Mouse (Mus musculus) gastrocnemius, adult 8-10 months (tissue): ENCODE measurements around the gene Cactin. TPM values are rescaled to one million over a fixed set of nuclear protein-coding genes. Genes with fewer than 3 reads are reported as not detected.

ENCODE experiments used
- DNase-seq, 2 experiments: peaks; one replicate each; pipeline ENCODE4 v3.0.0; 2022; ENCODE audit warnings: low spot score in 2 of 2
- total RNA-seq, 4 experiments: library from RNA; stranded (reverse); gene quantifications; 2 replicates each; pipeline ENCODE4 v1.2.4; 2022

Gene Cactin
- total RNA-seq, 4 experiments from 2014 or later, result 9.4 to 11.3 (median 9.8) TPM

DNA sequence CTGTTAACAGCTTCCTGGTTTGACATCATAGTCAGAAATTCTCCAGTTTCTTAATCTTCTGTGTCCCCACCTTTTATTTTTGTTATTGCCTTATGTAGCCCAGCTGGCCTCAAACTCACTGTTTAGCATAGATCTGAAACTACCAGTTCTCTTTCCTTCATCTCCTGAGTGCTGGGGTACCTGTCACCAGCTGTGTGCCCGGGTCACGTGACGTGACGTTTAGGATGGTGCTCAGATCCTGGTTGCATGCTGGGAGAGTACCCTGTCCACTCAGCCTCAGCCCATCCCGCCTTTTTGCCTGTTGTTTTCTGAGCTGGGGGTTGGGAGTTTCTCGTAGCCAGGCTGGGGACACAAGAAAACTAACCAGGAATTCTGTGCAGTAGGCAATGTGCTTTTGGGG is 23.7 kb upstream of the Cactin start:
- DNase-seq, result no peak

DNA sequence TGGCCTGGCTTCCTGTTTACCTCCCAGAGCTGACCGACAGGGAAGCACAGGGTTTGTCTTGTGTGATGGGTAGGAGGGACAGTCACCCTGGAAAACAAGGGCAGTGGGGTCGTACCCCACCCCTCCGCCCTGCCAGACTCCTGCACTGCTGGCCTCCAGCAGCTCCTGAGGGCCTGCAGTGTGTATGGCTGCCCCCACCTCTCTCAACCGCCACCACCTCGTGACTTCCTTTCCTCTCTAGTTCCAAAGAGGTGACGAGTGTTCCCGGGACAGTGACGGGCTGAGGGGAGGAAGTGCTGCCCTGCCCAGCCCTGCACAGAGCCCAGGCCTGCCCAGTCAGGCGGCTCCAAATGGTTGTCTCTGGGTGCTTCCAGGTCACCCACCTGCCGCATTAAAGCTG is 23.1 kb upstream of the Cactin start:
- DNase-seq, result no peak

DNA sequence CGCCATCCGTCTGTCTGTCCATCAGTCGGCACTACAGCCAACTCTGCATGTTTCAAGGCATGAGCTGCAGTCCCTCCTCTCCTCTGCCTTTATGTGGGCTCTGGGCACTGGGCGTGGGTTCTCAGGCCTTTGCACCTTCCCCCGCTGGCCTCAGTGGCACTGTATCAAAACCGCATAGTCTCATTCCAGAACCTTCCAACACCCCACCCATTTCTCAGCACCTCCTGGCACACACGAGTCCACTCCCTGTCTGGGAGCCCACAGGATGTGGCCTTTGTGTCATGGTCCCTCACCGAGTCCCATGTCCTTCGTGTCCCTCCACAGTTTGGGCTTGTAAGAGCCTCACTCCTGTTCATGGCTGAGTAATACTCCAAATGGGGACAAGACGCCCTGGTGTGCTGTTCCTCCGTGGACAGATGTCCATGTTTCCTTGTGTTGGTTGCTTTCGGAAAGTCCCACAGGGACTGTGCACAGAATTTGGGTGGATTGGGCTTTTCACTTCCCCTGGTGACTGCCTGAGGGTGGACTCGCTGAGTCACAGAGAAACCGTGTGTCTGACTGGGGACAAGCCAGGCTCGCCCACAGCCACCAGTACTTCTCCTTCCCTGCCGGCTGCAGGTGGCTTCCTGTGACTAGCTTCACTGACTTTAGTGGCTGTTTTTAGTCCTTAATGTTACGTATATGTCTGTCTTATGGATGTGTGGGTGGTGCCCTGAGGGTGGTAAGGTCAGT is 22.4 kb upstream of the Cactin start:
- DNase-seq, result no peak

DNA sequence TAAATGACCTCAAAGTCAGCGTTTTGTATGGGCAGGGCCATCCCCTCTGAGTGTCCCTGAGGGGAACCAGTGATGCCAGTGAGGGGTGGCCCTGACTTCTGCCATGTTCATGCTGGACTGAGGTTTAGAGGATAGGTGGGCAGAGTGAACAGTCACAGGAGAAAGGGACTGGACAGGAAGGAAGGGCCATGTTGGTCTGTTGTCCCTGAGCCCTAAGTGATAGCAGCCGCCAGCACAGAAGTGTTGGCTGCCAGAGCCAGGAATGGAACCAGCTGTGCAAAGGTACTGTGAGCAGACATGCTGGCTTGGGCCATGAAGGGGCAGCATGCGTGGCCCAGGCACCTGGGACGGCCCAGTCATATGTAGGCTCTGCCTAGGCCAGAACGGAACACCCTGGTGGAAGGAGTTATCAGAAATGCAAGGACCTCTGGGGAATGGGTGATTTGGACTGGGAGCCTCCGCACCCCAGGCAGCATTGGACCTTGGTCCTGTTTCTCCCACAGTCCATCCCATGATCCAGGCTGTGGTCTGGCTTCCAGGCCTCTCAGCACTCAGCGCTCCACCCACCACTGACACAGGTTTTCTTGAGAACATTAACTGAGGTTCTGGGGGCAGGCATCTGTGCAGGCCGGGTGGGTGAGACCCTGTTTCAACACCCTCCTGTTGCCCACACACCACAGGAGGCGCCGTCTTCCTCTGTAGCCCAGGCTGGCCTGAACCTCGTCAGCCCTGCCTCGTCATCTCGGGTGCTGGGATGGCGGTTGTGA is 21.1 kb upstream of the Cactin start:
- DNase-seq, result no peak

DNA sequence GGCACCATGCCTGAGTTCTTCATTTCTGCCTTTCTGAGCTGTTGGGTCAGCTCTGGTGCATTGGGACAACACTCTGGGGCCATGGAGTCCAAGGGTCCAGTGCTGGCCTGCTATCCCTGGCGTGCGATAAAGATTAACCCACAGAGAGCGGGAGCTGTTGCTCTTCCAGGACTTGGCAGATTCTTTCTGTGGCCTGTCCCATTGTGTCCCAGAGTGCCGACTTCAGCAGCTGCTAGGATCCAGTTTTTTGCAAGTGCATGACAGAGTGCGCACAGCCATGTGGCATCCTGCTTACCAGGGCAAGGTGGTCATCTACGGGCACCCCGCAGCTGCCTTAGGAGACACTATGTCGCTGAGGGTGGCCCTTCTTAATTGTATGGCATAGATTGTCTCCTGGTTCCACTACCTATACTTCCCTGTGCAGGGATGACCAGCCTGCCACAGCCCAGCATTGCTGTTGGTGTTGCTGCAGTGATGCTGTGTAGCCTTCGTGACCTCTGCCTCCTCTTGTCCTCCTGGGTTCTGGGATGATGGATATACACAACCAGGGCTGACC is 20.5 kb upstream of the Cactin start:
- DNase-seq, result no peak

DNA sequence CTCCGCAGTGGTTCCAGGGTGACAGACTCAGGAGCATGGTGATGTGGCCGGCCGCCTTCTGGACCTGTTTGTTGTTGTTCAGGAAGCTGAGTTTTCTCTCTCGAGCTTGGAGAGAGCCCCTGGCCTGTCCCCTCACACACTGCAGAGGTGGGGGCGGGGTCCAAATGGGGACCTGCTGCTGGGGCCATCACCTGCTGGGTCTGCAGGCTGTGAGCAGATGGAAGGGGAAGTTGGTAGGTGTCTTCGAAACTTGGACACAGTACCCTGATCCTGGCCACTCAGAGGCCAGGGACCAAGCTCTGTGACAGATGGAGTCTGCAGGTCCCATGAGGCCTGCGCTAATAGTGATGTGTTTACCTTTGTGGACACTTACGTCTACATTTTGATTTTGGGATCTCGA is 19.6 kb upstream of the Cactin start:
- no peak for DNase-seq

DNA sequence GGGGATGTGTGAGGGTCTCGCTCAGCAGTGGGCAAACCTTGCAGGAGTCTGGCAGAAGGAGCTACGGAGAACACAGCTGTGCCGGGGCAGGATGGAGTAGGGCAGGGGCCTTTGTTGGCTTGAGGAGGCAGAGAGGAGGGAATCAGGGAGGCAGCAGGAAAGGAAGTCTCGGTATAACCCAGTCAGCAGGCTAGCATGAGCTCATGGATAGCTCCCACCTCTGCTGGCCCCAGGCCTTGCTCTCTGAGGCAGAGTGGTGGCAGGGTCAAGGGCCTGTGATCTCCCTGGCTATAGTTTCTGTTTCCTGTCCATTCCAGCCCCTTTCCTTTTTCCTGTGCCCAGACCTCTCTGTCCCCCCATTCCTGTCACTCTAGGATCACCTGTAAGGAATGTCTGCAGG is 18.6 kb upstream of the Cactin start:
- DNase-seq, result no peak

DNA sequence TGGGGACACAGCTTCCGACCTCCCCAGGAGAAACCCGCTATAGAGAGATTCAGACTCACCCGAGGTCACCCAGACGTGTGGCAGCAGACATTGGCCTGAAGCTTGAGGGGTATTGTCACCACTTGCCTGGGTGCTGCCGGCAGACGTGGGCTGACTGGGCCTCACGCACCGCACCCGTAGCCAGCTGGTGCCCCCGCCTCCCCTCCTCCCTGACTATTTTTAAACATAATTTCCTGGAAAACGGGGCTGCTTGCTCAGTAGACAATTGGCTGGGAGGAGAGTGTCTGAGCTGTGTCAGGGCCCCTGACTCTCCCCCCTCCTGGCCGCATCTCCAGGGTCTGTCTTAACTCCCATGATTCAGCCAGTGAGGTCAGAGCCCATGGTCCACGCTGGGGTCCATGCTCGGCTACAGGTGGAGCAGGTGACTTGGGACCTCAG is 18.1 kb upstream of the Cactin start:
- no peak for DNase-seq

DNA sequence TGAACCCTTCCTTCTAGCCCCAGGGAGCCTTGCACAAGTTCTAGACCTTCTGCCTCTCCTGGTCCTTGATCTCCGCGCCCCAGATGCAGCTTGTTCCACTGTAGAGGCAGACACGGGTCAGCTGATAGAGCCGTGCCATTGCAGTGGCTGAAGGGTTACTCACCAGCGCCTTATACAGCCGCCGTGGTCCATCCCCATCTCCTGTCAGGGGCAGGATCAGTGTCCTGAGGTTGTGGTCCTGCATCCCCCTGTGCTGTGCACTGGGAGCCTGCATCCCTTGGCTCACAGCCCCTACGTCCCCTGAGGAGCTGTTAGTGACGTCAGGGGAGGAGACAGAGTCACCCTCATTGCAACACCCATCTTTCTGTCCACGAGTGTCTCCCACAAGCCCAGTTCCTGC is 17.6 kb upstream of the Cactin start:
- DNase-seq, result no peak

DNA sequence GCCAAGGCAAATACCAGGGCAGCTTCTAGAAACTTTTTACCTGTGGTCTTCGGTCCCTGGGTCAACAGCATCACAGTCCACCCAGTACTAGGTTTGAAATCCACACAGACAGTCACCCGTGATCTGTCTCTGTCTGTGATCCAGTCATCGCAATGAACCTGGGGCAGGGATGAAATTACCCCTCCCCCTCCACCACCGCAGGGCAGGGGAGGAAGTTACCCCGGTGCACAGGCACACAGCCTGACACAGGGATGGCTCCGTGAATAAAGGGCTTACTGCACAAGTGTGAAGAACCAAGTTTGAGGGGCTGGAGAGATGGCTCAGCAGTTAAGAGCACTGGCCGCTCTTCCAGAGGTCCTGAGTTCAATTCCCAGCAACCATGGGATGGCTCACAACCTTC is 17.1 kb upstream of the Cactin start:
- DNase-seq, result no peak

DNA sequence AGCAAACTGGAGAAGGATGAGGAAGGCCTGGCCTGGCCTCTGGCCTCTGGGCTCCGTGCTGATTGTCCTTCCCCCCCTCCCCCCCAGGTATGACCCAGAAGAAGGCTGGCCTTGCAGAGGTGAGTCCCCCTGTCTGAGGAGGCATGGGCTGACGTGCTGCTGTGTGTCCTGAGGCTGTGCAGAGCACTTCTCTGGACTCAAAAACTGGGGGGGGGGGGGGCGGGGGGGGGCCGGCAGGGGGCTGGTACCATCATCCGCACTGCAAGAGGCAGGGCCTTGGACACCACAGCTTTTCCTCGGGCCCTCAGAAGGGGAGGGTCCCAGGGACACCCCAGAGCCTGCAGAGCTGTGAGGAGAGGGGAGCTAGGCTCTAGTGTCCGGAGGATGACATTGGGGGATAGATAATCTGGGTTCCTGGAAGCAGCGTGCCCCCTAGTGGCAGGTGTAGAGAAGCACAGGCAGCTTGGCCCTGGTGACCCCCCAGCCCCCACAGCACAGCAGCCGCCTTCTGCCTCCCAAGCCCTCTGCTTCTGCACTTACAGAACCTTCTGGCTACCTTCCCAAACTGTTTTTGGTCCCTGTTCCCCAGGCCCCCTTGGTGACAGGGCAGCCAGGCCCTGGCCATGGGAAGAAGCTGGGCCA is 16.2 kb upstream of the Cactin start:
- no peak for DNase-seq

DNA sequence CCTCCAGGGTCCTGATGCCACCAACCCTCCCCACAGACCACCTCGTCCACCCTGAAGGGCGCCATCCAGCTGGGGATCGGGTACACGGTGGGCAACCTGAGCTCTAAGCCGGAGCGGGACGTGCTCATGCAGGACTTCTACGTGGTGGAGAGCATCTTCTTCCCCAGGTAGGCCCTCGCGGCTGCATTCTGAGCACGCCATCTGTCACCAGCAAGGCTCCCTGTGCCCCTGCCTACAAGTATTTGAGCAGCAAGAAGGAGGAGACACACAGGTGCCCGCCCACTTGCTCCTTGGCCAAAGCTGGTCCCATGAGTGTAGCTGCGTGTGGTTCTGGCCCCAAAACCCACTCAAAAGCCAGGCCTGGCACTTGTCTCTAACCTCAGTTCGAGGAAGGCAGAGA is 15.2 kb upstream of the Cactin start:
- DNase-seq, result no peak

DNA sequence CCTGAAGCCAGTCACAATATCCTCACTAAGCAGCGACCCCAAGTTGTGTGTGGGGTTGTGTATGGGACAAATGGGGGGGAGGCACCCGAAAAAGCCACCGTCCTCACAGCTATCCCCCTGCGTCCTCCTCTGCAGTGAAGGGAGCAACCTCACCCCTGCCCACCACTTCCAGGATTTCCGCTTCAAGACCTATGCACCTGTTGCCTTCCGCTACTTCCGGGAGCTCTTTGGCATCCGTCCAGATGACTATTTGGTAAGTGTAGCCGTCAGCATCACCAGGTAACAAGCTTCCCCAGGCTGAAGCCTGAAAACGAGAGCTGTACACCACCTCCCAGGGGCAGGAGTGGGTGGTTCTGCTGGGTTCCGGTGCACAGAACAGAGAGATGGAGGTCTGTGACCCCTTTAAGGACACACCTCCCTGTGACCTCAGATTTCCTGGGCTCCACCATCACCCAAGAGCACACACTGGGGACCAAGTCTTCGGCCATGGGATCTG is 14.7 kb upstream of the Cactin start:
- no peak for DNase-seq

DNA sequence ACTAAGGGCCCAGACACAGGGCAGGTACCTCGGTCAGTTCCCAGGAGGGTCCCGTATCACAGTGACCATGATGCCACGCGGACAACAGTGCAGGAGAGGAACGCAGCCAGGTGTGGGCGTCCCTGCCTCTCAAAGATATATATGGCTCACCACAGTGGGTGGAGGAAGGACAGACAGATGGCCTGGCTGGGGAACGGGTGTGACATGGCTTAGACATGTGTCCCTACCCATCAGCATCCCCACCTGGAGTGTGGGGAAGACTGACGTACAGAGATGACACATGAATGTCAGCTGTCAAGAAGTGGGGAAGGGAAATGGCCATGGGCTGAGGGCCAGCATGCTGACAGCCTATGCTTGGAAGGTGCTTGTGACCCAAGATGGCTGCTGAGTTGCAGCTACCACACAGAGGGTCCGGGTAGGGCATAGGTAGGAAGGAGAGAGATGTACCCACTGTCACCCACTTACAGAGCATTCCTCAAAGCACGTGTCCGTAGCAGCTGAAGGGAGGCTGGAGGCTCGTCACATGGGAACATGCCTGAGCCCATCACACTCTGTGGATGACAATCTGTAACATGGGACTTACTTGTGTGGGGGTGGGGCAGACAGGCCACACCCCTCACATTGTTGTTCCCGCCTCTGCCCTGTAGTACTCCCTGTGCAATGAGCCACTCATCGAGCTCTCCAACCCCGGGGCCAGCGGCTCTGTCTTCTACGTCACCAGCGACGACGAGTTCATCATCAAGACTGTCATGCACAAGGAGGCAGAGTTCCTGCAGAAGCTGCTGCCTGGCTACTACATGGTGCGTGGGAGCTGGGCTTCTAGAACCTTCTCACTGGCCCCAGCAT is 13.8 kb upstream of the Cactin start:
- no peak for DNase-seq

DNA sequence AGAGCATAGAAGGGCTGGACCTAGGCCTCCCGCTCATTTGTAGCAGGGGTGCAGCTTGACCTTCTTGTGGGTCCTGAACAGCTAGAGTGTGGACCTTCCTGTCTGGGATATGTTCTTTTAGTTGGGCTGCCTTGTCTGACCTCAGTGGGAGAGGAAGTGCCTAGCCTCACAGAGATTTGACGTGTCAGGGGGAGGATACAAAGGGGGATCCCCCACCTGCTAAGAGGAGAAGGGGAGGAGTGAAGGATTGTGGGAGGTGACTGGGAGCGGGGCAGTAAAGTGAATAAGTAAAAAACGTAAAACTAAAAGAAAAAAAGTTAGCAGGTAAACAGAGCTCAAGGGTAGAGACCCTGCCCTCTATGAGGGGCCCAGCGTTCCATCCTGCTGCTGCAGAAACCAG is 11.3 kb upstream of the Cactin start:
- no peak for DNase-seq

DNA sequence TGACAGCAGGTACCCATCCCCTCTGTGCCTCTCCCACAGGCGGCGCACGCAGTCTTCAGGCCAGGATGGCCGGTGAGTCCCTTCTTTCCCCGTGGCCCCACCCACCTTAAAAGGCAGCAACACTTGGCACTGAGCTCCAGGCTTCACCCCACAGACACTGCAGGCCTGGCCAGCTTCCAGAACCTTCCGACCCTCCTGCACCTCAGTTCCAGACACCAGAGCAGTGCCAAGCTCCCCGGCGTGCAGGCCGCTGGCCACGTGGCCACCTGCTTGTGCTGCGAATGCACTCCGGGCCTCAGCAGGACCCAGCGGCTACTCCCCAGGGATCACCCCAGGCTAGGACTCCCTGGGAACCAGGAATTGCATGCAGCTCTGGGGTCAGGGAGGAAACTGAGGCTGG is 7.3 kb upstream of the Cactin start:
- no peak for DNase-seq

DNA sequence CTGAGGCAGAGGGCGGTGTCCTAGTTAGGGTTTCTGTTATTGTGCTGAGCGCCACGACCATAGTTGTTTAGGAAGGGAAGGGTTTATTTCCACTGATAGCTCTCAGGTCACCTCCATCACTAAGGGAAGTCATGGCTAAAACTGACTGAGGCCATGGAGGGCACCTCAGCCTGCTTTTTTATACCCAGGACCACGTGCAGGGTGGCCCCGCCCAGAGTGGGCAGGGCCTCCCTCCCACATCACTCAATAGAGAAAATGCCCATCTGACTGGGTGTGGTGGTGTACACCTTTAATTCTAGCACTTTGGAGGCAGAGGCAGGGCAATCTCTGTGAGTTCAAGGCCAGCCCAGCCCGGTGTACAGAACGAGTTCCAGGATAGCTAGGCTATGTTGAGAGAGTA is 6.7 kb upstream of the Cactin start:
- DNase-seq, result no peak

DNA sequence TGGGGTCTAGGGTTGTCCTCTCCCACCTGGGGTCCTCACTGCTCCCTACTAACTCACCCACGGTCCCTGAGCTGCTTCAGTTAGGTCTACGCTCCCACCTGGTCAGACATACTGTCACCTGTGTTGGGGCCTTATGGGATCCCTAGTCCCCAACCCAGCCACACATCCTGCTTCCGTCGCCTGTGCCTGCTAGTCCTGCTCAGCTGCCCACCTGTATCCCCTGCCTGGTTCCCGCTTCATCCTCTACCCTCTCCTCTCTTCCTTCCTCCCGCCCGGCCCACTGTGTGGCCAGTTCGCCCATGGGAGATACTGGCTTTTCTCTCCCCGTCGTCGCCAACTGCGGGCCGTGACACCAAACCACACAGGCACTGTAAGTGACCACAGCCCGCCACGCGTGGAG is 5.3 kb upstream of the Cactin start:
- no peak for DNase-seq

DNA sequence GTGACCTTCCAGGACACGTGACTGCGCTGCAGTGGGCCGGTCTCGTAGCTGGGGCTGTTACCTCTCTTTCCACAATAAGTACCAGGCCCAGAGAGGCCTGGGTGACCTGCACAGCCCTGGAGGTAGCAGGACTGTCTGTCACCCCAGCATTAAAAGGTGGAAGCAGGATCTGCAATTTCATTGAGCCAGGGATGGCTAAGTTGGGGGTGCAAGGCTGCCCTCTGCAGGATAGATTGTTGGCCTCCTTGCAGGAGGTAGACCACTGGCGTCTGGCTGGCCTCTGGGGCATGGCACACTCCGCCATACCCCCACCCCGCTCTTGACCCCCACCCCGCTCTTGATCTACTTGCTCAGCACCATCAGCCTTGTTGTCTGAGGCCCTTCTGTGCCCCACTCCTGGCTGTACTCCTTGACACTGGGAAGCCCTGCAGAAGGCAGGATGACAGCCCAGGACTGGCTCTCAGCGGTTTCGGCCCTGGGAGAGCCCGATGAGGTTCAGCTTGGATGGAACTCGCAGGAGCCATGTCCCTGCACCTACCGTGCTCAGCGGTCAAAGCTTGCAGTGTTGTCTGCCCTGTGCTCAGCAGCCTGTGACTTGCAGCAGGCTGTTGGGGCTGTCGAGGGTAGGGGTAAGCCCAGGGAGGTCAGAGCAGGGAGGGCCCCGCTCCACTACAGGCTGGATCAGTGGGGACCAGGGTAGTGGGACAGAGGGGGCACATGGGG is 4.4 kb upstream of the Cactin start:
- DNase-seq, result no peak

DNA sequence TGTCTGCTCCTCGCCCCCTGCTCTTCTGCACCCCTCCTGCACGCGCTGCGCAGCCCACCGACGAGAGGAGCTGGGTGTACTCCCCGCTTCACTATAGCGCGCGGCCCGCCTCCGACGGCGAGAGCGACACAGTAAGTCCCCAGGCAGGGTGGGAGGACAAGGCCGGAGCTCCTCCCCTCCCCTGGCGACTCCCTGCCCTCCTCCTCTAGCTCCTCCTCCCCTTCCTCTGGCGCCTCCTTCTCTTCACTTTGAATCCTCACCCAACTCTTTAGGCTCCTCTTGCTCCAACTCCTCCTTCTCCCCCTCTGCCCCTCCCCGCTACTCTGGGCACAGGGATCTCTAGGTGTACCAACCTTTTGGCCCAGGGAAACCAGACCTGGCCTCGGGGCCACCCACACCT is 3.6 kb upstream of the Cactin start:
- DNase-seq, result no peak
